Mouse (Mus musculus) A20 (cell line): Measurements from ENCODE around the gene Anpep.
"Not testable (repeated sequence)": the region's sequence is repeated elsewhere in the genome, so short reads cannot be mapped to it uniquely, and the experiment has no call there.

ENCODE experiments used
- DNase-seq: peaks from one replicate; pipeline ENCODE4 v3.0.0-alpha.2; 2011; ENCODE audit warnings: low read depth, low spot score

Anpep gene

DNA sequence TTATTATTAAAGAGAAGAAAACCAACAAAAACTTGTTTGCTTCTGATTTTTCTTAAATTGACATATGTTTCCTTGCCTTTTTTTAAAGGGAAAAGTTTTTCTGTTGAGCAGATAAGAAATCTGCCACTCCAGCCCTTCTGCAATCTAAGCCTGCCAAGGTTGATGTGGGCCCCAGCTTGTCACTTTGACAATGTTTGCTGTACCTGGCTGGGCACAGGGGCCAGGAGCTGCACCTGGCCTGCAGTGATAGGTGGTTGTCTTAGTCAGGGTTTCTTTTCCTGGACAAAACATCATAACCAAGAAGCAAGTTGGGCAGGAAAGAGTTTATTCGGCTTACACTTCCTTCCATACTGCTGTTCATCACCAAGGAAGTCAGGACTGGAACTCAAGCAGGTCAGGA lies 47.5 kb downstream of the Anpep start:
- no peak for DNase-seq

GRCm38 (mm10) chr7:79810611-79811506 lies 50.0 kb downstream of the Anpep start, which contains the start of gene Mesp2:
Mesp2 (plus strand) TSS chr7:79810727.
- peak; percentile 59 for DNase-seq

DNA sequence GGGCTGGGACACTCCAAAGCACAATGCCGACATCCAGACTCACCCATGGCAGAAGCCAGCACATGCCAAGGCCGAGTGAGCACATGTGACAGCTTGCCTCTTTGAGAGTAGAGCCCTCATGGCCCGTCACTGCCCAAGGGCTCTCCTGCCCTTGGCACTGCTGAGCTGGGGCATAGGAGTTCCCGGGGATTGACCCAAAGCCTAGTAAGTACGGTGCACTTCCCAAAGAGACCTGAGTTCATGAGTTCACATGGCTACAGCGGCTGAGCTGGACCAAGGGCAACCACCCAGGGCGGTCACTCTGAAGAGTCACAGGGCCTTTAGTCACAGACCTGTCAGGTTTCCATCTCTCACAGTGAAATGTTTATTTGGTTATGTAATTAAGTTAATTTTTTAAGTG lies 52.3 kb downstream of the Anpep start:
- no peak for DNase-seq

- no peak for DNase-seq
Observed at GRCm38 (mm10) chr7:79803887-79804286, 57.0 kb downstream of the Anpep start.

DNA sequence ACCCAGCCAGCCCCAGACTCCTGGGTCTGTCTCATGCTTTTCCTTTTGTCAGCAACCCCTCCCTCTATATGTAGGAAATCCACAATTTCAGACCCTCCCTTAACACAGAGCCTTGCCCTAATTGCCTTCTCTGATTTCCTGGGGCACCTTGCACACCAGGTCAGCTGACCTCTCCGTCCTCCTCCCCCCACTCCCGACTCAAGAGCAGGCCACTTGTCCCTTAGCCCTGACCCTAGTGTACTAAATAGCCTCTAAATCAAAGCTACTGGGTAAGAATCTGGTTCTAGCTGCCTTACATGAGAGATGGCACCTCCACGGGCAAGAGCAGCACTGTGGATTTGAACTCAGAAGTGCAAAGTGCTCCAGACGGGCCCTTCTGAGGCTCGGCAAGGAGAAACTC lies 58.8 kb downstream of the Anpep start:
- no peak for DNase-seq

GRCm38 (mm10) chr7:79801391-79801790 lies 59.5 kb downstream of the Anpep start:
- no peak for DNase-seq

GRCm38 (mm10) chr7:79800336-79800735 lies 60.5 kb downstream of the Anpep start:
- DNase-seq, result no peak

DNA sequence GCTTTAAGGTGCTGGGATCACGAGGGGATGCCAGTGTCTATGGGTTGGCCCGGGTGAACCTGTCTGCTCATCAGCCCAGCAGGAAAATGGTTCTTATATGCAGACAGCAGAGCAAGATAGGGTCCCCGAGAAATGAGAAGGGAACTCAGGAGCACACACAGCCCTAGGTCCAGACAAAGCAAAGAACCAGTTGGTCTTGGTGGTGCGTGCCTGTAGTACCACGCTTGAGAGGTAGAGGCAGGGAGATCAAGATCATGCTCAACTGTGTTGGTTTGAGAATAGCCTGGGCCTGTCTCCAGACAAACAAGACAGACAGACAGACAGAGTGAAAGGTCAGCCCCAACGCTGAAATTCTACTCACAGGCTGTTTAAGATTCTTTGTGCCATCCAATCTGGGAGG lies 61.4 kb downstream of the Anpep start:
- no peak for DNase-seq

DNA sequence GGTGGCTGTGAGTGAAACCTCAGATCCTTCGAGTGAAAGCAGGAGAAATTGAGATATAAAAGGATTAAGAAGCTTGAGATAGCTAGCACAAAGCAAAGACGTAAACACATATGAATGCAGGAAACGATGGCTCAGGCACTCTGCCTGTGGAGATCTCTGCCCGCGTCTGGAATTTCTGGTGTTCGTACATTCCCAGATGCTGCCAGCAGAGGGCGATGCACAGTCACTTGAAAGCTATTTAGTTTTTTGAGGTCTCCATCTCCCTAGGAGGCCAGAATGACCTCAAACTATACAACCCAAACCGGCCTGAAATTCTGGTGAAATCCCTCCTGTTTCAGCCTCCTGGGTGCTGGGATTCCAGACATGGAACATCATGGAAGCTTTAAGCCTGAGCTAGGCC lies 61.8 kb downstream of the Anpep start:
- peak; percentile 64 for DNase-seq

DNA sequence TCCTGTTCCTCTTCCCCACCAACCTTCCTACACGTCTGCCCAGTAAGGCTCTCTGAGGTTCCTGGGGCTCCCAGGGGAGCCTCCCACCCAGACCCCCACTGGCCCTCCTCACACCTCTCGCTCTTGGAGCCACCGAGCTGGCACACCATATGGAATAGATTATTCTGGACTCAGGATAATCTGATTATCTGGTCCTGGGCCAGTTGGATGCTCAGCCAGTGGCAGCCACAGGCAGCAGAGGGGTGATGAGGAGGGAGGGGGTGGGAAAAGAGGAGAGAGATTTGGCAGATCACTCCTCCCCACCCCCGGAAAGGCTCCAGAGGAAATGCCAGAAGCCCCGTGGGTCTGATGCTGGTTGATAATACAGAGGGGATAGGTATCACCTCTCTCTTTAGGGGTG lies 62.3 kb downstream of the Anpep start:
- DNase-seq, result no peak

GRCm38 (mm10) chr7:79793688-79794087 lies 67.2 kb downstream of the Anpep start, which contains the start of gene Mesp1:
Mesp1 (minus strand) TSS chr7:79793788.
- no peak for DNase-seq

- no peak for DNase-seq
Observed at GRCm38 (mm10) chr7:79792635-79793421, 68.0 kb downstream of the Anpep start.

GRCm38 (mm10) chr7:79789812-79790211 lies 71.0 kb downstream of the Anpep start:
- not testable (repeated sequence) for DNase-seq

DNA sequence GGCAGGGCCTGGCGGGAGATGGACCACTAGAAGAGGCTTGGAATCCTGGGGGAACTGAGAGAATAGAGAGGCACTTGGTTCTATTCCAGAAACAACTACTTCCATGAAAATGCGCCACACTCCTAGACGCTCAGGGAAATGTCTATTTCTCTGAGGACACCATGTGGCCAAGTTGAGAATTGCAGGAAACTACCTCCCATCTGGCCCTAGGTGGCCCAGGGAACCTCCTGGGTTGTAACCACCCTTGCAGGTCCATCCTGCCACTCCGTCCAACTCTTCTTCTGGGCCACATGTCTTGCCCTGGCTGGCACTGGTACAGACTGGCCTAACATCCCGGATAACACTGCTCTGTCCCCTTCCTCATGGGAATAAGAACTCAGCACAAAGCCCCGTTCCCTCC lies 74.6 kb downstream of the Anpep start:
- DNase-seq, result peak; percentile 47

DNA sequence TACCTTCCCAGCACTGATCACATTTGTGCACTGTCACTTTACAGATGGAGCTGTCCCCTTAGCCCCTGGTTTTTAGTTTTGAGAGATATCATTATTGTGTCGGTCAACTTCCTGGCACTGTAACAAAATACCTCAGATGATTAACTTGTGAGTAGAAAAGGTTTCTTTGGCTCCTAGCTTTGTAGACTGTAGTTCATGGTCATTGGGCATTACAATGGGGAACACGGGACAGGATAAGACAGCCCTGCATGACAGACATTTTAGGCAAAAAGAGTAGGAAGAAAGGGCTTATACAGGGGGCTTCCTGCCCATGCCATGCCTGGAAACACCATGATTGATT lies 78.4 kb downstream of the Anpep start:
- no peak for DNase-seq

DNA sequence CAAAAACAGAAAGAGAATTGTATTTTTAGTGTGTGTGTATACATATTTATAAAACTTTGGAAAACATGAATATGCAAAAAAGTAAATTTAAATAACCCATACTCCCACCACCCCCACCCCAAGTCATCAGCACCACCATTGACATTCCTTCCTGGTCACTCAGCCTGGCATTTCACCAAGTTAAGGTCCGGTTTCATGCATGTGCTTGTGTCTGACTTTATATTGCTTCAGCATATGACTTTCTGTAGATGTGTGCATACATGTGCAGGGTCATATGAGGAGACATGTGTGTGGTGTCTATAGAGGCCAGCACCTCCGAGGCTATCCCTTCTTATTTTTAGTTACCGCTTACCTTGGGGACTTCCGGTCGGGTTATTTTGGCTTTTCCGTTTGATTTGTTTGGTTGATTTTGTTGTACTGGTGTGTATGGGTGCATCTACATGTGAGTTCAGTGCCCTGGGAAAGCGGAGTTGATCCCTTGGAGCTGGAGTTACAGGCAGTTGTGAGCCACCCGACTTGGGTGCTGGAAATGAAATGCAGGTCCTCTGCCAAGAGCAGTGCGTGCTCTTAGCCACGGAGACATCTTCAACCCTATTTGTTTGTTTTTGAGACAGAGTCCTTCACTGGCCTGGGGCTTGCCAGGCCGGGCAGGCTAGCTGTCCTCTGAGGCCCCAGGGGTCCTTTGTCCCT lies 78.9 kb downstream of the Anpep start:
- no peak for DNase-seq

DNA sequence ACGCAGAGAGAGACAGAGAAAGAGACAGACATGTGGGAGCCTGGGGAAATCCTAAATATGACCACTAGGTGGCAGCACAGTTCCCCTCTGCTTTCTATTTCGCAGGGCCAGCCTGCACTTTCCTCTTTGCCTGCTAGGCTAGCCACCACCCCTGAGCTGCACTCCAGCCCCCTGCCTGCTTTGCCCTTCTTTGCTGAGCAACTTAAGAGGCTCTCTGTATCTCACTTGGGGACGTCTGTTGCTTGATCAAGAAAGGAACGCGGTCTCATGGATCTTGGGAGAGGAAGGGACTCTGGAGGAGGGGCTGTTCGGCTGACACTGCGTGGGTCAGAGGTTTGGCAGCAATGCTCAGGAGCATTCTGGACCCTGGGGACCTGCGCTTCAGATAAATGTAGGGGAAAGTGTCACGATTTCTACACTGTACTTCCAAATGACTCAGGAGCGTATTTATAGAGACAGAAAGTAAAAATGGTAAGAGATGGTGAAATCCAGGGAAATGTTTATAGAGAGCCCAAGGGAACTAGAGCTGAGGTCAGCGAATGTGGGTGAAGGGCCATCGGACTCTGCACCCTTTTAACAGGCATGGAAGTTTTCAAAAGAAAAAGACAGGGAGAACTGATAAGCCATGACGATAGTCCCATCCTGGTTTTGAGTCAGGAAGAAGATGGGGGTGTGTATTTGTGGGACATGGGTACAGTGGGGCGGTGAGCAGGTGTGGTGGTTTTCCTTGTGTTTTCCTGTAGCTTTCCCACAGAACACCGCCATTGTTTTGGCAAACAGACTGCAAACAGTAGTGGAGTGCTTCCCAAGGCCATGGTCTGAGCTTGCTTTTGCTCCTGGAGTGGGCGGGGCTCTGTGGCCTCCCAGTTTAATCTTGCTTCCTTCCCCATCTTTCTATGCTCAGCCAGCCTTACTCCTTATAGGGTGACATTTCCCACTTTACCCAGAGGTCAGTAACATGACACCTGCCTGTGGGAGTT lies 79.9 kb downstream of the Anpep start:
- DNase-seq, result peak; percentile 68
